Mouse (Mus musculus) kidney, adult 8-10 months (tissue): ENCODE measurements around the gene Myo16.

Experiments
- DNase-seq, 2 experiments: peaks; one replicate each; pipeline ENCODE4 v3.0.0; 2022

Myo16 gene

DNA sequence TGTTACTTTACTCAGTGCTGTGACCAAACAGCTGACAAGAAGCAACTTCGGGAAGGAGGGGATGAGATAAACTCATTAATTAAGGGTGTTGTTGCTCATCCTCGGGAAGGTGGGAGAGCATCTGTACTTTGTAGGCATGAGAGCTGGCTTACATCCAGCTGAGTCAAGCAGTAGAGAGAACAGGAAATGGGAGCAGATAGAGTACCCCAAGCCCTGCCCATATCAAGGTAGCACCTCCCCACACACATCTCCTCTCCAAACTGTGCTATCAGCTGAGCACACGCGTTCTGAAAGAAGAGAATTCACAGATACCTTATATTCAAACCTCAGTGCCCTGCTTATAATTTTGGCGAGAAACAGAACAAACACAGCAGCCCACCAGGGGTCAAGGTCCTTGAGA lies 330.1 kb downstream of the Myo16 start:
- DNase-seq = no peak

GRCm38 (mm10) chr8:10489738-10490419 lies 336.2 kb downstream of the Myo16 start:
- no peak for DNase-seq

DNA sequence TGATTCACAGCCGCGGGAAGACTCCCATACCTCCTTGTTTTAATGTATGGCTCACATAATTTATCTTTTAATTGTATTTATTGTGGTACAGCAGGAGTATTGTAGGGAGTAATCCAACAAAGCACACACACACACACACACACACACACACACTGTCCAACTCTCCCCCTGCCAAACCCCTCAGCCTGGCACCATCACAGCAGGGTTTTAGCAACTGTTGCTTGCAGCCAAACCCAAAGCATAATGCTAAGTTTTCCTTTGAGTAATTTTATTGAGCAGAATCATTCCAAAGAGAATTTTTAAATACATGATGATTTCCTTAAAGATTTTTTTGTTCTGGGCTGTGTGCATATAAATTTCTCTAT lies 336.7 kb downstream of the Myo16 start:
- no peak for DNase-seq

- DNase-seq = no peak
Measured at GRCm38 (mm10) chr8:10490874-10491273, 337.2 kb downstream of the Myo16 start.

GRCm38 (mm10) chr8:10499846-10500245 lies 346.1 kb downstream of the Myo16 start:
- no peak for DNase-seq

DNA sequence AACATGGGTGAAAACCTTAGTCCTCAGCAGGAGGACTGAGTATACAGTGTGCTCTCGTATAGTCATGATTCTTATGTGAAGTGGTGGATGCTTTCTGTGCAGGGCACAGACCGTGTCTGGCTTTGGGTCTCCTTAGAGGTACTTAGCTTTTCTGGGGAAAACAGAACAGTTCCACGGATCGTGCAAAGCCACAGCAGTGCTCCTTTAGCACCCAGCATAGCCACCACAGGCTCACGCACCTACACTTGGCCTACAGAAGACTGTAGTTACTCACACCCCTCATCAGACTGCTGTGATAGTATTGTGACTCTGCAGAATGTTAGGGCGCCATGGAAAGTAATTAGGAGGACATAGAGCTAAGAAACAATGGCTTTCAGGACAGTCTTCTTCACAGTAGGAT lies 346.8 kb downstream of the Myo16 start:
- DNase-seq = no peak

DNA sequence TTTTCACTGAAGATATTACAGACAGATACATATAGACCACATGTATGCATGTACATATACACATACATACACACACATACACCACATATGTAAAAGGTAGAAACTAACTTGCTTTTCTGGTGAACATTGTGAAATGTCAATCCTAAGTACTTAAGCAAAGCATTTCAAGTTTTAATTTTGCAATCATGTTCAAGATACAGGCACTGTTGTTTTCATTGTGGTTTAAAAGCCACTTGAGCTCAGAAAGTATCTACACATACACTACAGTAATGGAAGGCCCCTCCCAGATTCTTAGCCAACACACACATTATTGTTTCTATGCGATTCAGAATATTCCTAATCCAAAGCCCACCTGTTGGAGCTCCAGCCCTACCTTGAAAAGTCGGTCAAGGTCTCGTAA lies 348.0 kb downstream of the Myo16 start:
- no peak for DNase-seq

DNA sequence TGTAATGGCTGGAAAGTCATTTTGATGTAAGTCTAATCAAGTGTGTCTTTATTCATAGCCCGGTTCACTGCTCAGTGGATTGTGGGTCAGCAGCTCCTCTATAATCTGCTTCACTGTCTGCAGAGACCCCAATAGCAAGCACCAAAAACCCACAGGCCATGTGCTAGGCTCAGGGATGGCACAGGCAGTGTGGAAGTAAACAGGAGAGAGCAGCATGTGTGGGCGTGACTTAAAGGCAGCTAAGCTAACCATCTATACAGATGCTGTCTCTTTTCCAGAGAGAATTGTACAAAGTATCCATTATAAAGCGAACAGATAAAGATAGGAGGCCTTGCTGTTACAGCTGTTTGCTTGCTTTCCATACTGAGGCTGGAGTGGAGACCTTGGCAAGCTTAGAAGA lies 358.4 kb downstream of the Myo16 start:
- DNase-seq = no peak

DNA sequence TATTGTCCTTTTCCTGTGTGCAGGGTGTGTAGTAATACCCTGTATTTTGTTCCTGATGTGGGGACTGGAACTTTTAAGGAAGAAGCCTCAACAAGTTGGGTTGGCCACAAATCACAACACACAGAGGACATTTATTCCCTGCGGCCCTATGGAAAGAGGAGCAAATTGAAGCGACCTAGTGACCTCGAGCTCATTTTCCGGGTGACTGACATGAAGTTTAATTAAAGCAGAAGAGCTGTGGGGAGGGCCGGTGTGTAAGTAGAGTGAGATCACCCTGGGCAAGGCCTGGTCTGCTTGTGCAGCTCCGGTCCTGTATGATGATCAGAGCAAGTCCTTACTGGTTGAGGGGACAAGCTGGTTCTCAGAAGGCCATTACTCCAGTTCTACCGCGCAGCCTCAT lies 363.7 kb downstream of the Myo16 start:
- no peak for DNase-seq

GRCm38 (mm10) chr8:10519276-10519675 lies 365.6 kb downstream of the Myo16 start:
- DNase-seq = no peak

DNA sequence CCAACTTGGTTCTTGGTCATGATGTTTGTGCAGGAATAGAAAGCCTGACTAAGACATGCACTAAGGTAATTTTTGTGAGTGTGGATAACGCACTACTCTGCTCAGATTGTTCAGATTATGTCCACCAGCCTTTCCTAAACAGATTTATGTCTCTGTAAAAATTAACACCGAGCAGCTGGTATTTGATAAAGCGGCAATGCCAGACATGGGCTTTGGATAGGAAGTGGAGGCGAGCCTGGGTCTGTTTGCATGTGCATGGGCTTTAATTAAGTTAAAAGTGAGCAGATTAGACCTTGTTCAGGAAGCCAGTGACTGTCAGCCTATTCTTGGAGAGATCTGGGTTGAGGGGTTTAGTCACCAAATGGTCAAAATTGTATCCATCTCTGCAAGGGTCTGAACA lies 367.8 kb downstream of the Myo16 start:
- no peak for DNase-seq

DNA sequence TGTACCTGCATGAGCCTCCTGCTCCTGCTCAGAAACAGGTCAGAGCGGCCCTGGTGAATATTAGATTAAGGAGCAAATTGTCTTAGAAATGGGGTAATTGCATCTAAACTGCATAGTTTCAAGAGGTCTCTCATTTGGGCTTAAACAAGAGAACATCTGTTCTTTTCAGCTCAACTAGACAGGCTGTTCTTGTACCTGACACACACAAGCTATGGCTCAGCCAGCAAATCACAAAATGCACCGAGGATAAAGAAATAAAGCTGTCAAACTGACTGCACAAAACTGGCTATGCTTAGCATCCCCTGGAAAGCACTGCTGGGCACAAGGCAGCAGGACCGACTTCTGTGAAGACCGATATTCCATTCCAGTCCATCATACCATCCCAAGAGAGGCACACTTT lies 372.0 kb downstream of the Myo16 start:
- no peak for DNase-seq

DNA sequence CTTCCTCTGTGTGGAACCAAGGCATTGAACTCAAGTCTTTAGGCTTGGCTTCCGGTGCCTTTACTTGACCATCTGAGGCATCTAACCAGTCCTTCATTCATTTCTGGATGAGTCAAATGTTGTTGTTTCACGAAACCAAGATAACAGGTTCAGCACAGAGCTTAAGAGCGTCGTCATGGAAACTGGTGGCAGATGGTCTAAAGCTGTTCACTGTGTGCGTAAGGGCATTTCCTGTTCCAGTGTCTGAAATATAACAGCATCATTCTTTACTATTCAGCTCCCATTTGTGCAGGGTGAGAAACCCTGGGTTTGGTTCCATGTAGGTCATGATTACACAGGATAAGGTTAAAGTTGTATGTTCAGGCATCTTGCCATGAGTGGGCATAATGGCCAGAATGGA lies 372.9 kb downstream of the Myo16 start:
- DNase-seq = no peak

GRCm38 (mm10) chr8:10534619-10535286 lies 381.0 kb downstream of the Myo16 start:
- no peak for DNase-seq

DNA sequence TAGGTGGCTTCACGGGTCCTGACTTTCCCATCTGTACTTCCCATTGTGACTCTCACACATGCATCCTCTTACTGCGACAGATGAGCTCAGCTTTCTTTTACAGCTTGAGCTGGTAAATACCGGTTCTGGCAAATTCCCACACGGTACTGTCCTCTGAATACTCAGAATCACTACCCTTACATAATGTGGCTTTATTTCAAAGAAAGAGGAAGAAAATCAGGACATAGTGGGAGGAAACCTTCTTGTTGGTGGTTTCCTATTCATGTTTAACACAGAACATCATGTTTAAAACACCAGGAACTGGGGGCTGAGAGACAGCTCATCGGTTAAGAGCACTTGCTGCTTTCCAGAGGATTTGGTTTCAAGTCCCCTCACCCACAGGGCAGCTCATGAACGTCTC lies 384.6 kb downstream of the Myo16 start:
- no peak for DNase-seq

DNA sequence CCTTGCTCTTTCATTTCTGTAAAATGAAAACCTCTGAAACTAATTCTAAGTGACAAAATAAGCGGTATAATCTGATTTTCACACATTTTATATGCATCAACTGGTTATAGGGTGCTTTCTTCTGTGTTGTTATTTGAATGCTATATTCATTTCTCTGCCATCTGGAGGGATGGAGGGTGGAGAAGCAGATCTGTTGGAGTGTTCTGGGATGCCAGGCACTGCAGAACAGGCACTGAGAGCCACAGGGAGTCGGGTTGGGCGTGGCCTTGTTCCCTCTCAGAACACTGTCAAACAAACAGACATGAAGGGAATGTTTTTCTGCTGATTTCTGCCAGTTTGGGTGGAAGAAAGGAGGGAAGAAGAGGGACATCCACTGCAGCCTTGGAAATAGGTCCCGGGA lies 386.0 kb downstream of the Myo16 start:
- no peak for DNase-seq

- DNase-seq = no peak
Measured at GRCm38 (mm10) chr8:10545890-10546289, 392.2 kb downstream of the Myo16 start.

GRCm38 (mm10) chr8:10546519-10546918 lies 392.8 kb downstream of the Myo16 start:
- no peak for DNase-seq

DNA sequence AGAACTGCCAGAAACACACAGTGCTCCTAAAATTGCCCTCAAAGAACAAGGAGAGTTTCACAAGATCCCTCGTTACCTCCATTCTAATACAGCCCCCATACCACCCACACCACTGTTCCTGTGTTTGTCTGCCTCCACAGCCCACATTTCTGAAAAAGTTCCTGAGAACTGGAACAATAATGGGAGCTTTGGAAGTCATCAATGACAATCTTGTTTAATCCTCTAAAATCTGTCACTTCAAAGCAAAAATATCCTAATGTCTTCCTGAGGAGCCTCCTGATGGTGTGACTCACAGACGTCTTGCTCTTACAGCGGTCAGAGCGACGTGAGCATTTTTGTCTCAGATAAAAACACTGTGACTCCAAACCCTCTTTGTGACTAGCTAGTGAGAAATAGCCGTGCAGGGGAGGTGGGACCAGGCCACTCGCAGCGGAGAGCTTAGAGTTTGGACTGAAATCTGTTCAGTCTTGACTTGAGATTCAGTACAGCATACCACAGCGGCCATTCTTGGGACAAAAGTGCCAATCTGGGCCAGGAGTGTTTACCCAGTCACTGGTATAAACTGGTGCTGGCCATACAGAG lies 394.4 kb downstream of the Myo16 start:
- no peak for DNase-seq

DNA sequence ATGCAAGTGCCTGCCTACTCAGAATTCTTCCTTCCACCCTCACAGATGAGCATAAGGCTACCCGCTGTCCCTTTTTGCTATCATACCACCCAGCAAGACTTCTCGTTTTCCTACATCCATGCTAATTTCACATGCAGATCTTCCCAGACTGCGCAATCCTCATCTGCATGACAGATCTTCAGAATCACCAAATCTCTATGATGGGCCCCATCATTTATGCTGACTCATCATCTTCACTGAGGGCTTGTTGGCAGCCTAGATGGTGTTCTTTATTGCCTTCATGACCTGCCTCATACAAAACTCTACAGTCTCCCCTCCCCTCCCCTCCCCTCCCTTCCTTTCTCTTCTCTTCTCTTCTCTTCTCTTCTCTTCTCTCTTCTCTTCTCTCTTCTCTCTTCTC lies 395.7 kb downstream of the Myo16 start:
- no peak for DNase-seq

- DNase-seq = no peak
Measured at GRCm38 (mm10) chr8:10557961-10558360, 404.2 kb downstream of the Myo16 start.

- no peak for DNase-seq
Measured at GRCm38 (mm10) chr8:10559479-10559878, 405.8 kb downstream of the Myo16 start.

GRCm38 (mm10) chr8:10561616-10562015 lies 407.9 kb downstream of the Myo16 start:
- no peak for DNase-seq

DNA sequence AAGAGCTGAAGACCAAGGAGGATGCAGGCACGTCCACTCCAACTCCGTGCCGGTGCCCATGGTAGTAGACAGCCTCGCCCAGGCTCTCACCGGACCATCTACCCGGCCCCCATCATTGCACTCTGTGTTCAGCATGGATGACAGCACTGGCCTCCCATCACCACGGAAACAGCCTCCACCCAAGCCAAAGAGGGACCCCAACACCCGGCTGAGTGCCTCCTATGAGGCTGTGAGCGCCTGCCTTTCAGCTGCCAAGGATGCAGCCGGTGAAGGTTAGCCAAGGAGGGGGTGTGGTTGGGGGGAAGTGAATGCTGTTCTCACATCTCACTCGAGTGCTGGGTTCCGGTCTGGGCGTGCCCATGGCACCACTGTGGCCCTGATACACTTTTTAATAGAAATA lies 408.3 kb downstream of the Myo16 start:
- no peak for DNase-seq

GRCm38 (mm10) chr8:10562636-10563035 lies 408.9 kb downstream of the Myo16 start:
- DNase-seq = no peak
